Mouse (Mus musculus) forebrain, embryonic 14.5 days (tissue): ENCODE data around the gene Ush1c. TPM values are rescaled to one million over a fixed set of nuclear protein-coding genes. Genes with fewer than 3 reads are reported as not detected.

ENCODE experiments used
- polyA plus RNA-seq: library from polyadenylated mRNA; unstranded; fragments of >200 nt; fragmentation: Nextera tagmentation; extraction: Ambion mirVana; gene quantifications from 2 replicates; pipeline ENCODE4 v1.2.1, GENCODE M21; 2014

Gene Ush1c
- polyA plus RNA-seq, 1 experiment from 2014 or later: 3.6 TPM

Other genes starting within 250 kb of the Ush1c start
- 0.30 and 0.33 TPM in 2 replicates for gene Abcc6, start 208.2 kb downstream of the Ush1c start, polyA plus RNA-seq
- 19.6 and 25.9 TPM in 2 replicates for gene Nomo1, start 204.8 kb downstream of the Ush1c start, polyA plus RNA-seq
- 2.7 and 3.0 TPM in 2 replicates for gene Kcnj11, start 137.7 kb downstream of the Ush1c start, polyA plus RNA-seq
- gene Abcc8, start 58.5 kb downstream of the Ush1c start, polyA plus RNA-seq: 14.1 and 18.8 TPM in 2 replicates
- gene Otog, start 2.5 kb upstream of the Ush1c start, polyA plus RNA-seq: not detected in 2 replicates
- gene Myod1, start 138.0 kb upstream of the Ush1c start, polyA plus RNA-seq: 0.15 TPM in 1 of 2 replicates, not detected in the other
- gene Kcnc1, start 158.0 kb upstream of the Ush1c start, polyA plus RNA-seq: 3.6 and 6.0 TPM in 2 replicates